Mouse (Mus musculus) ES-Bruce4 (cell line): Measurements from ENCODE around the gene Phka2. TPM values are rescaled to one million over a fixed set of nuclear protein-coding genes. Genes with fewer than 3 reads are reported as not detected.

ENCODE experiments used
- H3K27ac ChIP-seq: 2 replicates; pipeline ENCODE4 v1.5.1; 2012; ENCODE audit warnings: low read length, inconsistent platforms; ENCODE audit not compliant: insufficient read depth
- H3K27me3 ChIP-seq: 2 replicates; pipeline ENCODE4 v1.6.1; 2012; ENCODE audit warnings: mild to moderate bottlenecking, low read length, inconsistent platforms; ENCODE audit not compliant: control insufficient read depth, poor library complexity, insufficient read depth, severe bottlenecking
- H3K36me3 ChIP-seq: 2 replicates; pipeline ENCODE4 v1.6.1; 2012; ENCODE audit warnings: inconsistent platforms, mild to moderate bottlenecking, low read length, moderate library complexity; ENCODE audit not compliant: control insufficient read depth, poor library complexity, insufficient read depth, severe bottlenecking
- H3K4me1 ChIP-seq: one replicate; pipeline ENCODE4 v1.8.1; 2011; ENCODE audit warnings: low read length; ENCODE audit not compliant: control insufficient read depth, insufficient read depth
- H3K4me3 ChIP-seq: 2 replicates; pipeline ENCODE4 v1.5.1; 2011; ENCODE audit warnings: low read depth, mild to moderate bottlenecking, low read length
- H3K9ac ChIP-seq: 2 replicates; pipeline ENCODE4 v1.6.1; 2012; ENCODE audit warnings: low read depth, mild to moderate bottlenecking, inconsistent platforms; ENCODE audit not compliant: poor library complexity, severe bottlenecking
- H3K9me3 ChIP-seq: replicated peaks from 2 replicates; pipeline ENCODE4 v1.6.1; 2012; ENCODE audit warnings: mild to moderate bottlenecking, low read length, inconsistent platforms; ENCODE audit not compliant: control insufficient read depth, poor library complexity, insufficient read depth, severe bottlenecking
- CTCF ChIP-seq: IDR thresholded peaks from one replicate; pipeline ENCODE4 v1.8.1; 2011; ENCODE audit warnings: low read depth, low read length
- EP300 ChIP-seq: IDR thresholded peaks from 2 replicates; pipeline ENCODE4 v1.6.1; 2011; ENCODE audit warnings: low read depth, low read length; ENCODE audit not compliant: insufficient read depth
- POLR2A ChIP-seq: IDR thresholded peaks from one replicate; pipeline ENCODE4 v1.8.1; 2011; ENCODE audit warnings: low read length; ENCODE audit not compliant: insufficient read depth
- polyA plus RNA-seq: library from polyadenylated mRNA; stranded (reverse); fragments of >200 nt; gene quantifications from 2 replicates; pipeline ENCODE4 v1.2.4, GENCODE M21; 2011; ENCODE audit warnings: low read depth; ENCODE audit not compliant: missing spikeins, insufficient read depth, insufficient read length

Gene Phka2
- polyA plus RNA-seq, 1 experiment, result 30.7 TPM

DNA sequence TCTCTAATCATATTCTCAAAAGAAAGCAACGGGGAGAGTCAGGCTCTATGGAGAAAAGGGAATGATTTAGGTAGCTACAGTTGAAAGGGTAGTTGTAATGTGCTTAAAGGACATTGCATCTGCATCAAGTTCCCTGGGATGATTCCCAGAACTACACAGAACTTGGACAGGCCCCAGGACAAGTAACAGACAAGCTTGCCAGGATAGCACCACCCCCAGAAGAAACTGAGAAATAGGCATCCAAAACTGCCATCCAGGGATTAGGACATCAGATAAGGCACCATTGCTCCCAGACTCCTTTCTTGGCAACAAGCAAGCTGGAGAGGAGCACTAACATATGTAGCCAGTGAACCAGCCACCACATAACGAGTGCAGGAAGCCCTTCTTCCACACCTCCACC, 40.8 kb downstream of the Phka2 start:
- Histone ChIP-seq H3K36me3 (no peaks in the 10 kb centered on the region), H3K9me3 (no peaks in the 10 kb centered on the region), H3K4me3 (no peak overlapping the region), H3K27me3 (no peaks in the 10 kb centered on the region), H3K9ac (no peak overlapping the region), H3K27ac (no peak overlapping the region), H3K4me1 (no peaks in the 10 kb centered on the region)
- TF ChIP-seq CTCF (no peak), POLR2A (no peak), EP300 (no peak)

GRCm38 (mm10) chrX:160548875-160549274, 46.9 kb downstream of the Phka2 start:
- H3K4me1 ChIP-seq, result no peaks in the 10 kb centered on the region
- H3K4me3 ChIP-seq, result no peak overlapping the region
- H3K27me3 ChIP-seq, result no peaks in the 10 kb centered on the region
- H3K36me3 ChIP-seq, result no peaks in the 10 kb centered on the region
- H3K9me3 ChIP-seq, result no peaks in the 10 kb centered on the region
- TF ChIP-seq CTCF, result no peak
- TF ChIP-seq EP300, result no peak
- TF ChIP-seq POLR2A, result no peak
- H3K27ac ChIP-seq, result no peak overlapping the region
- H3K9ac ChIP-seq, result no peak overlapping the region

DNA sequence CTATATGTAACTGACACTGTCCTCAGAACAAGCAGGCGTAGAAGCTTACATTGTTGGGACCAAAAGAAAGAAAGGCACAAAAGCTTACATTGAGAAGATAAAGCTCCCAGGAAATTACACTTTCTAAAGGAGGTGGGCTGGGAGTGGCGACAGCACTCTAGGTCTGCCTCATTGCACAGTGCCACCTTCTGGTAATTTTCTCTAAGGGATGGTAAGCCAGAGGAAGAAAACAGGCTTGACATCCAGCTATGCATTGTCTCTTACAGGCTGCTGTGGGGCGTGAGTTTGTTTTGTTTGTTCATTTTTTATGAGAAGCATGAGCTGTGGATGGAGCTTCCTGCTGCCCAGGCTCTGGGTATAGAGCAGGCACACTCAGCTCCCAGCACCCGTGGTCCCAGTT, 50.1 kb downstream of the Phka2 start:
- Histone ChIP-seq H3K9me3 (no peaks in the 10 kb centered on the region), H3K36me3 (no peaks in the 10 kb centered on the region), H3K27ac (no peak overlapping the region), H3K27me3 (no peaks in the 10 kb centered on the region), H3K4me1 (no peaks in the 10 kb centered on the region), H3K4me3 (no peak overlapping the region), H3K9ac (no peak overlapping the region)
- TF ChIP-seq CTCF, result no peak
- TF ChIP-seq EP300, result no peak
- TF ChIP-seq POLR2A, result no peak

DNA sequence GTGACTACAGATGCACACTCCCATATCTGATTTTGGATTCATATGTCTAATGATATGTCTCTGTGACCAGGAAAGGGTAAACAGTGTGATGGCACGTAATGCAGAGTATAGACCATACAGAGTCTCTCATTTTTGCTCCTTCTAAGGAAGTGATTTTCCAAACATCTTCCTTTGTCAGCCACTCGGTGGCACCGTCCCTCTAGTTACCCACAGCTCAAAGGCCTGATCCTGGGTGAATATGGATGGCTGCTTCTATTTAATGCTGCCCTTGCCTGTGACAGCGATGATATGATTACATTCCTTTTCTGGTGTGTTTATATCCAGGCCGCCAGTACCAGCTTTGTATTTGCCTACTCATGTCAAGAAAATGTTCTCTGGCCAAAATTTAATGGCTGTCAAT, 81.6 kb downstream of the Phka2 start:
- H3K27me3 ChIP-seq, result no peaks in the 10 kb centered on the region
- TF ChIP-seq POLR2A, result no peak
- TF ChIP-seq EP300, result no peak
- TF ChIP-seq CTCF, result no peak
- no peak overlapping the region for H3K9ac ChIP-seq
- no peaks in the 10 kb centered on the region for H3K4me1 ChIP-seq
- no peaks in the 10 kb centered on the region for H3K9me3 ChIP-seq
- no peaks in the 10 kb centered on the region for H3K36me3 ChIP-seq
- H3K4me3 ChIP-seq, result no peak overlapping the region
- H3K27ac ChIP-seq, result no peak overlapping the region

DNA sequence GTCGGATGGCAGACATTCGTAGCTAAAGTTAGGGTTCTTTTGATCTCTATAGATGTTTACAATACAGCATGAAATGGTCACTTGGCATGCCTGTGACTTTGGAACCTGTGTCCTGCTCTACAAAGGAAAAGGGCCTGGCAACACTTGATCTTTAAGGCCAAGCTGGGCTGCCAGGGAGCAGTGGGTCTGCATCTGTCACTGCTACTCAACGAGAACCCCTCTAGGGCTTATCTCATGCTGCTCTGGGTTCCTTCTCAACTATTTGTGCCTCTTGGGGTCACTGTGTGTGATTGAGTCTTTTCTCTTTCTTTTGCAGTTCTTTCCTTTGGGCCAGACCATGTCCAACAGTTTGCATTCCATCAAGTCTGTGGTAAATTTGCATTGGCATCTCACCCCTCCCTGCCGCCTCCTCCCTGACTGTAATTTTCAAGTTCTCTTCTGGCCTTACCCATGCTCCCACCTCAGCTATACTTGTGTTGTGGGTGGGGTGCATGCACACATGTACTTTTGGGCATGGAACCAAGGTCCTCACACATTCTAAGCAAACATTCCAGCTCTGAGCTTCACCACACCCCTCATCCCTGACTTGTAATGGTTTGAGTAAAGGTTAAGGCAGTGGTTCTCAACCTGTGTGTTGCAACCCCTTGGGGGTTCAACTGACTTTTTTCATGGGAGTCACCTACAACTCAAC, 82.3 kb downstream of the Phka2 start:
- Histone ChIP-seq H3K9me3 (no peaks in the 10 kb centered on the region), H3K36me3 (no peaks in the 10 kb centered on the region), H3K4me1 (no peaks in the 10 kb centered on the region), H3K9ac (no peak overlapping the region), H3K4me3 (no peak overlapping the region), H3K27me3 (no peaks in the 10 kb centered on the region), H3K27ac (no peak overlapping the region)
- TF ChIP-seq CTCF (no peak), POLR2A (no peak), EP300 (no peak)

GRCm38 (mm10) chrX:160585110-160585509, 83.1 kb downstream of the Phka2 start:
- H3K4me1 ChIP-seq, result no peaks in the 10 kb centered on the region
- TF ChIP-seq POLR2A (no peak), EP300 (no peak), CTCF (no peak)
- no peak overlapping the region for H3K4me3 ChIP-seq
- H3K9me3 ChIP-seq, result no peaks in the 10 kb centered on the region
- no peaks in the 10 kb centered on the region for H3K36me3 ChIP-seq
- no peaks in the 10 kb centered on the region for H3K27me3 ChIP-seq
- H3K9ac ChIP-seq, result no peak overlapping the region
- H3K27ac ChIP-seq, result no peak overlapping the region
